Mouse (Mus musculus) brain, embryonic 14.5 days (tissue): ENCODE measurements at regions not wholly inside any gene's neighbourhood (a gene's known extent, or its start where the extent isn't known, plus 50 kb on each side); places are given as distances from the start of the nearest gene placed in this dataset.

ENCODE experiments used
- DNase-seq: peaks from one replicate; pipeline ENCODE4 v3.0.0-alpha.2; 2011; ENCODE audit warnings: low read depth
- CTCF ChIP-seq: fragments of 200-500 bp; IDR thresholded peaks from 2 replicates; pipeline ENCODE4 v1.5.1; 2012; ENCODE audit warnings: inconsistent platforms, mild to moderate bottlenecking, moderate library complexity, borderline replicate concordance; ENCODE audit not compliant: insufficient read depth, insufficient read length; ENCODE audit errors: extremely low read depth
- POLR2A ChIP-seq: fragments of 200-500 bp; IDR thresholded peaks from 2 replicates; pipeline ENCODE4 v1.6.1; 2012; ENCODE audit warnings: mild to moderate bottlenecking, inconsistent platforms, borderline replicate concordance; ENCODE audit not compliant: poor library complexity, insufficient read depth, insufficient read length, severe bottlenecking; ENCODE audit errors: extremely low read depth

- no peak for DNase-seq
- TF ChIP-seq CTCF (no peak), POLR2A (no peak)
These were observed 99.0 kb upstream of the Cd93 start for GRCm38 (mm10) chr2:148542340-148542739.

GRCm38 (mm10) chr2:148537914-148538510, 94.6 kb upstream of the Cd93 start:
- no peak for DNase-seq
- TF ChIP-seq CTCF (no peak), POLR2A (no peak)

- TF ChIP-seq CTCF (no peak), POLR2A (no peak)
- no peak for DNase-seq
These were observed 93.9 kb upstream of the Cd93 start for GRCm38 (mm10) chr2:148537251-148537650.

- no peak for DNase-seq
- TF ChIP-seq POLR2A = no peak
- TF ChIP-seq CTCF = no peak
These were observed 93.2 kb upstream of the Cd93 start for GRCm38 (mm10) chr2:148536608-148537007.

- peak; percentile 34 for DNase-seq
- TF ChIP-seq POLR2A = no peak
- peak; percentile 36; the same call in 1 of the 2 replicates for TF ChIP-seq CTCF
These were observed 92.3 kb upstream of the Cd93 start for GRCm38 (mm10) chr2:148535562-148536180.

- TF ChIP-seq CTCF (no peak), POLR2A (no peak)
These were observed 88.7 kb upstream of the Cd93 start for GRCm38 (mm10) chr2:148532051-148532450.

GRCm38 (mm10) chr2:148530546-148530945, 87.2 kb upstream of the Cd93 start:
- no peak for DNase-seq
- TF ChIP-seq CTCF (no peak), POLR2A (no peak)

More at GRCm38 (mm10) chr2:148532051-148532450, 88.7 kb upstream of the Cd93 start:
- DNase-seq = no peak

GRCm38 (mm10) chr2:148529900-148530299, 86.5 kb upstream of the Cd93 start:
- TF ChIP-seq CTCF (no peak), POLR2A (no peak)

GRCm38 (mm10) chr2:148527755-148528154, 84.4 kb upstream of the Cd93 start:
- no peak for TF ChIP-seq CTCF
- no peak for TF ChIP-seq POLR2A
- no peak for DNase-seq

More at GRCm38 (mm10) chr2:148529900-148530299, 86.5 kb upstream of the Cd93 start:
- no peak for DNase-seq

- DNase-seq = no peak
- TF ChIP-seq CTCF = no peak
- TF ChIP-seq POLR2A = no peak
These were observed 82.1 kb upstream of the Cd93 start for GRCm38 (mm10) chr2:148525496-148525895.

- TF ChIP-seq CTCF (no peak), POLR2A (no peak)
- DNase-seq = no peak
These were observed 80.0 kb upstream of the Cd93 start for GRCm38 (mm10) chr2:148523401-148523800.

GRCm38 (mm10) chr2:148522936-148523335, 79.6 kb upstream of the Cd93 start:
- no peak for TF ChIP-seq POLR2A
- TF ChIP-seq CTCF = no peak
- no peak for DNase-seq
